Mouse (Mus musculus): ENCODE measurements around the gene Hdc. TPM values are rescaled to one million over a fixed set of nuclear protein-coding genes. Genes with fewer than 3 reads are reported as not detected.

The Hdc gene
- 1.2 and 2.0 TPM in 2 replicates for polyA plus RNA-seq (2014; fragmentation: Nextera tagmentation; extraction: Ambion mirVana)

DNA sequence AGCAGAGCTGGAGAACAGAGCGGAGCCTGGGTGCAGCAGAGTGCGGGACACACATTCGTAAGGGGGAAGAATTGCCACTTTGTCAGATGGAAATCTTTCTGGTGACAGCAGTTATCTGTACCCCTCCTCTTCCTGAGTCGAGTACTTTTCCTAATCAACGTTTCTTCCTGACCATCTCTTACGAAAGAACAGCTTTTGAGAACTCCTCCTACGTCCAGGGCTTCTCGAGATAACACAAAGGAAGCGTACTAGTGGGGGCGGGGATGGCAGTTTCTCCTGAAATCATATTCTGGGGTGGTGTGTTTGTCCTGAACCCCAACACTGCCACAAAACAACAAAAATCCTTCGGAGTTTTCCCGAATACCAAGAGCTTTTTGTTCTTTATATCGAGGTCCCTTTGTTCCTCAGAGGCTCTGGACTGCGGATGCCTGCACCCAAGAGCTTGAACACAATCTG, at the start of gene Hdc:
Gene Hdc, minus strand, starts transcription at position 51 of the 456 bp plus-strand sequence.
- H3K27ac ChIP-seq (ENCODE audit: low read length), result no peak within 1 kb of the TSS
- H3K4me1 ChIP-seq (ENCODE audit: control insufficient read depth, insufficient read depth, low read length), result no peaks in the 10 kb centered on the region
- no peaks in the 10 kb centered on the region for H3K36me3 ChIP-seq (ENCODE audit: control insufficient read depth, insufficient read depth, low read length)
- no peaks in the 10 kb centered on the region for H3K9me3 ChIP-seq (ENCODE audit: control insufficient read depth, low read depth, low read length)
- no peak within 1 kb of the TSS for H3K4me3 ChIP-seq (ENCODE audit: low read depth, low read length)
- no peak within 1 kb of the TSS for H3K9ac ChIP-seq (replicated peaks; ENCODE audit: low read depth, low read length)
- 65% methylated on average over 14 of the region's 14 CpGs for WGBS
- ATAC-seq (ENCODE audit: insufficient number of reproducible peaks, insufficient read depth, low FRiP score, low read depth), result no peak
- no peaks in the 10 kb centered on the region for H3K27me3 ChIP-seq (ENCODE audit: control insufficient read depth, insufficient read depth, low read length)
- H3K4me2 ChIP-seq (replicated peaks; ENCODE audit: low read depth, low read length), result no peak within 1 kb of the TSS

DNA sequence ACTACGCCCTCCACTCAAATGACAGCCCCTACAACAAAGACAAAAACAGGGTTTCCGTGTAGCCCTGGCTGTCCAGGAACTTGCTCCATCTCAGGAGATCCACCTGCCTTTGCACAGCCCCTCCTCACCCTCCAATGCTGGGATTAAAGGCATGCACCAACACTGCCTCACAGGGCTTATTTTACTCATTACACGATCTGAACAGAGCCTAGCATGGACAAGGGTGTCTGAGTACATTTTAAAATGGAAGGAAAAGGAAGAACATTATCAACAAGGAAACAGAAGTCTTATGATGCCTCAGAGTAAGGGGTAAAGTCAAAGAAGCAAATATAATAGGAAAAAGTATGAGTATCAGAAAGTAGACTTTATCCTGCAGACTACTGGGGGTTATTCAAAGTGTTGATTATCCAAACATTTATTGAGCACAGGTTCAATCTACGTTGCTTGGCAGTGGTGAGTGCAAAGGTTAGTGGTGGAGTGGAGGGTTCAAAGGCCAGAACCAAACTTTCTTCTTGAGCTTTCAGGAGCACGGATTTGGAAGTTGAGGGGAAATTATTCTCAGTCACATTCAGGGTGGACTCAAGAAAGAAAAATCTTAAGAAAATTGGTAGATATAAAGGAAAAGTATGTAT, 49.6 kb upstream of the Hdc start:
- Histone ChIP-seq H3K4me3 (ENCODE audit: low read depth, low read length) (no peak overlapping the region), H3K27ac (ENCODE audit: low read length) (no peak overlapping the region)

DNA sequence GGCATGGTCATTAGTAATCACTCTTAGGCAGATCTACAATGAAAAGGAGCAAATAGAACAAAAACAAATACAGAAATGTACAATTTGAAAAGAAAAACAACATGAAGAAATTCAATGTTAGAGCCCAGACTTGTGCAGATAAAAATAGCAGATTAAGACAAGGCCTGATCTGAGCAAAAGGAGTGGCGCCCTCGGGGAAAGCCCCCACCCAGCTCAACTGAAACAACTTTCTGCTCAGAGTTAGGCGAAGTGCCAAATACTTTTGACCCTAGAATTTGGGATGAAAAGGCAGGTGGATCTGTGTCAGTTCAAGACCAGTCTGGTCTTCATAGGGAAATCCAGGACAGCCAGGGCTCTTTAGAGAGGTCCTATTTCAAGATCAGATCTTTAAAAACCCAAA, 46.9 kb upstream of the Hdc start:
- Histone ChIP-seq H3K4me3 (ENCODE audit: low read depth, low read length) (no peak overlapping the region), H3K36me3 (ENCODE audit: control insufficient read depth, insufficient read depth, low read length) (no peaks in the 10 kb centered on the region), H3K9me3 (ENCODE audit: control insufficient read depth, low read depth, low read length) (no peaks in the 10 kb centered on the region), H3K27me3 (ENCODE audit: control insufficient read depth, insufficient read depth, low read length) (no peaks in the 10 kb centered on the region), H3K27ac (ENCODE audit: low read length) (no peak overlapping the region), H3K9ac (replicated peaks; ENCODE audit: low read depth, low read length) (no peak overlapping the region), H3K4me1 (ENCODE audit: control insufficient read depth, insufficient read depth, low read length) (no peaks in the 10 kb centered on the region), H3K4me2 (replicated peaks; ENCODE audit: low read depth, low read length) (no peak overlapping the region)
- WGBS, result 91% methylated on average over 3 of the region's 3 CpGs
- no peak for ATAC-seq (ENCODE audit: insufficient number of reproducible peaks, insufficient read depth, low FRiP score, low read depth)

More for the DNA sequence above, 49.6 kb upstream of the Hdc start:
- Histone ChIP-seq H3K36me3 (ENCODE audit: control insufficient read depth, insufficient read depth, low read length) (no peaks in the 10 kb centered on the region), H3K4me1 (ENCODE audit: control insufficient read depth, insufficient read depth, low read length) (peaks cover 12% of the 10 kb centered on the region), H3K27me3 (ENCODE audit: control insufficient read depth, insufficient read depth, low read length) (no peaks in the 10 kb centered on the region), H3K4me2 (replicated peaks; ENCODE audit: low read depth, low read length) (no peak overlapping the region), H3K9ac (replicated peaks; ENCODE audit: low read depth, low read length) (no peak overlapping the region), H3K9me3 (ENCODE audit: control insufficient read depth, low read depth, low read length) (no peaks in the 10 kb centered on the region)
- 84% methylated on average over 5 of the region's 5 CpGs for WGBS
- ATAC-seq (ENCODE audit: insufficient number of reproducible peaks, insufficient read depth, low FRiP score, low read depth), result no peak

DNA sequence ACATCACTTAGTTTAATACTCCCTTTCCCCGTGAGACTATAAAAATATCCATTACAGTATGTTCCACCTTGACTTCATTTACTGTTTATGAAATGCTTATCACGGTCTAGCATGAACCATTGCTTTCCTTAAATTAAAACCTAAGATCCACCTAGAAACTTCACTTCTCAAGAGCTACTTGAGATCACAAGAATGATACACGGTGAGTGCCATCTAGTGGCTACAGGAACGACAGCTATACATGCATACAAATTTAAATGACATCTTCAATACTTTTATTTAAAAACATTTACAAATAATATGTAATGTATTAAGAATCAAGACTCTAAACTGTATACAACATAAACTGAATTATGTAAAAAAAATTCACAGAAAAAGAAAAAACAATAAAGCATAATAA, 44.4 kb upstream of the Hdc start:
- H3K4me2 ChIP-seq (replicated peaks; ENCODE audit: low read depth, low read length), result no peak overlapping the region
- no peak overlapping the region for H3K27ac ChIP-seq (ENCODE audit: low read length)
- H3K9ac ChIP-seq (replicated peaks; ENCODE audit: low read depth, low read length), result no peak overlapping the region
- no peaks in the 10 kb centered on the region for H3K36me3 ChIP-seq (ENCODE audit: control insufficient read depth, insufficient read depth, low read length)
- no peak for ATAC-seq (ENCODE audit: insufficient number of reproducible peaks, insufficient read depth, low FRiP score, low read depth)
- H3K27me3 ChIP-seq (ENCODE audit: control insufficient read depth, insufficient read depth, low read length), result no peaks in the 10 kb centered on the region
- H3K9me3 ChIP-seq (ENCODE audit: control insufficient read depth, low read depth, low read length), result no peaks in the 10 kb centered on the region
- H3K4me1 ChIP-seq (ENCODE audit: control insufficient read depth, insufficient read depth, low read length), result no peaks in the 10 kb centered on the region
- 55% methylated on average over 4 of the region's 4 CpGs for WGBS
- no peak overlapping the region for H3K4me3 ChIP-seq (ENCODE audit: low read depth, low read length)

DNA sequence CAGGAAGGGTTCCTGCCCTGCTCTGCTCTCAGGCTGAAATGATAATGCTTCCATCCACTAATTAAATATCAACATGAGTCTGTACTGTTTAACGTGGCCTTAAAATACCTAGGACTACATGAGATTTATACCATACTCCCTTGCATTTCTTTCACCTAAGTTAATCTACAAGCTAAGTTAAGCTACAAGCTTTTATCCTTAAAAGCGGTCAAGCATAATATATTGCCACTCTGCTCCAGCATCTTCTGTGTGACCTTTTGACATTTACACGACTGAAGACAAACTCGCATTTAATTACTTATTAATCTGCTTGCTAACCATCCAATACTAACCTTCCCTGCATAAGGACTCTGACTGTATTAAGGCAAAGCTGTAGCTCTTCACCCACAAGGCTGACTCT, 33.8 kb upstream of the Hdc start:
- no peaks in the 10 kb centered on the region for H3K4me1 ChIP-seq (ENCODE audit: control insufficient read depth, insufficient read depth, low read length)
- no peak overlapping the region for H3K27ac ChIP-seq (ENCODE audit: low read length)
- no peaks in the 10 kb centered on the region for H3K9me3 ChIP-seq (ENCODE audit: control insufficient read depth, low read depth, low read length)
- peaks cover 29% of the 10 kb centered on the region for H3K36me3 ChIP-seq (ENCODE audit: control insufficient read depth, insufficient read depth, low read length)
- no peak overlapping the region for H3K9ac ChIP-seq (replicated peaks; ENCODE audit: low read depth, low read length)
- no peak overlapping the region for H3K4me3 ChIP-seq (ENCODE audit: low read depth, low read length)
- no peak overlapping the region for H3K4me2 ChIP-seq (replicated peaks; ENCODE audit: low read depth, low read length)
- no peaks in the 10 kb centered on the region for H3K27me3 ChIP-seq (ENCODE audit: control insufficient read depth, insufficient read depth, low read length)
- WGBS, result 81% methylated on average over 4 of the region's 4 CpGs
- ATAC-seq (ENCODE audit: insufficient number of reproducible peaks, insufficient read depth, low FRiP score, low read depth), result no peak

DNA sequence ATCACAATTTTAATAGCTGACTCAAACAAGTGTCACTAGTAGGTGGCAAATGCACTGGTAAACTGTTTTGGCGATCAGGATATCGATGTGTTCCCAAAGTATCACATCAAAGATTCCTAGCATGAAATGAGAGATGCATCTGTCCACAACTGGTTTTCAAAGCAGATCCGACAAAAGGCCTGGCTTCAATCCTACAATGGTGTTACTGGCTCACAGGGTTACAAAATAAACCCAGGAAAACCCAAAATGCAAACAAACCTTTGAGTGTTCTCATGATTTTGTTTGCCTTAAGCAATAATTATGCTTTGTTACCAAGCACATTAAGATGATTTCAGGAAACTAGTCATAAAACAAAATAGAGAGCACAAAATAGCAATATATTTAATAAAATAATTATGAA, 28.7 kb upstream of the Hdc start:
- no peaks in the 10 kb centered on the region for H3K4me1 ChIP-seq (ENCODE audit: control insufficient read depth, insufficient read depth, low read length)
- ATAC-seq (ENCODE audit: insufficient number of reproducible peaks, insufficient read depth, low FRiP score, low read depth), result no peak
- H3K4me3 ChIP-seq (ENCODE audit: low read depth, low read length), result no peak overlapping the region
- no peak overlapping the region for H3K27ac ChIP-seq (ENCODE audit: low read length)
- H3K36me3 ChIP-seq (ENCODE audit: control insufficient read depth, insufficient read depth, low read length), result peaks cover 45% of the 10 kb centered on the region
- H3K4me2 ChIP-seq (replicated peaks; ENCODE audit: low read depth, low read length), result no peak overlapping the region
- H3K27me3 ChIP-seq (ENCODE audit: control insufficient read depth, insufficient read depth, low read length), result no peaks in the 10 kb centered on the region
- no peak overlapping the region for H3K9ac ChIP-seq (replicated peaks; ENCODE audit: low read depth, low read length)
- whole genome bisulfite sequencing, result 91% methylated on average over 3 of the region's 3 CpGs
- H3K9me3 ChIP-seq (ENCODE audit: control insufficient read depth, low read depth, low read length), result no peaks in the 10 kb centered on the region

DNA sequence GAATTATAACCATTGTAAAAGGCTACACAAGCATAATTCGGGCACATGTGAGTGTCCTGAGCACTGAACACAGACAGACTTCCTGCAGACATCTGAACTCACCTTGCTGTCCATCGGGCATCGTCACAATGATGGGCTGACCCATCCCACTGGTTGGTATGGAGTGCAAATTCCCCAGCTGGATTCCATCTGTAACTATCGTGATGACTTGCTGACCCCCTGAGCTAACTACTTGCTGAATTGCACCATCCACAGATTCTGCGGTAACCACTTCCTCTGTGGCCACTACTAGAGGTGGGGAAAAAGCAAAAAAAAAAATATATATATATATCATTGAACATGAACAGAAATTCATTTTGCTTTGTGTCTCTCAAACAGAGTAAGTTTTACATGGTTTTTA, 27.4 kb upstream of the Hdc start:
- Histone ChIP-seq H3K27ac (ENCODE audit: low read length) (no peak overlapping the region), H3K4me2 (replicated peaks; ENCODE audit: low read depth, low read length) (no peak overlapping the region), H3K4me3 (ENCODE audit: low read depth, low read length) (no peak overlapping the region), H3K9me3 (ENCODE audit: control insufficient read depth, low read depth, low read length) (no peaks in the 10 kb centered on the region), H3K36me3 (ENCODE audit: control insufficient read depth, insufficient read depth, low read length) (peaks cover 44% of the 10 kb centered on the region), H3K27me3 (ENCODE audit: control insufficient read depth, insufficient read depth, low read length) (no peaks in the 10 kb centered on the region), H3K4me1 (ENCODE audit: control insufficient read depth, insufficient read depth, low read length) (no peaks in the 10 kb centered on the region), H3K9ac (replicated peaks; ENCODE audit: low read depth, low read length) (no peak overlapping the region)
- no peak for ATAC-seq (ENCODE audit: insufficient number of reproducible peaks, insufficient read depth, low FRiP score, low read depth)
- 92% methylated on average over 5 of the region's 5 CpGs for WGBS

DNA sequence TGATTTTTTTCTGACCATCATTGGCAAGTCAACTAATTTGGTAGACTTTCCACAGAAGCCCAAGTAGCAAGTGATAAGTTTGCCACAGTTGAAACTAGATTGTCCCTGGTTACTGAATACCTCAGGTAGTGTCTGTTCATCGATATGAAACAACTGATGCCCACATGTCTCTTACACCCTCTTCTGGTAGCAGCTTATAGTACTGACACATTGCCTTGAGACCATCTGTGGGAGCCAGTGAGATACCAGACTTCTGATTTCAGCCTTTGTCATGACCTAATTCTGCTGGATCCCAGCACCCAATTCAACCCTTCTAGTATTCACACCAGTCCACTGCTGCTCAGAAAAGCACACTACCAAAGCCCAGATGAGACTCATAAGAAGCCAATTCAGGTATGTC, 25.7 kb upstream of the Hdc start:
- no peak for ATAC-seq (ENCODE audit: insufficient number of reproducible peaks, insufficient read depth, low FRiP score, low read depth)
- Histone ChIP-seq H3K27ac (ENCODE audit: low read length) (no peak overlapping the region), H3K9ac (replicated peaks; ENCODE audit: low read depth, low read length) (no peak overlapping the region), H3K4me2 (replicated peaks; ENCODE audit: low read depth, low read length) (no peak overlapping the region), H3K36me3 (ENCODE audit: control insufficient read depth, insufficient read depth, low read length) (peaks cover 44% of the 10 kb centered on the region), H3K27me3 (ENCODE audit: control insufficient read depth, insufficient read depth, low read length) (no peaks in the 10 kb centered on the region), H3K4me3 (ENCODE audit: low read depth, low read length) (no peak overlapping the region), H3K9me3 (ENCODE audit: control insufficient read depth, low read depth, low read length) (no peaks in the 10 kb centered on the region), H3K4me1 (ENCODE audit: control insufficient read depth, insufficient read depth, low read length) (no peaks in the 10 kb centered on the region)
- 93% methylated on average over 1 of the region's 1 CpGs for WGBS

DNA sequence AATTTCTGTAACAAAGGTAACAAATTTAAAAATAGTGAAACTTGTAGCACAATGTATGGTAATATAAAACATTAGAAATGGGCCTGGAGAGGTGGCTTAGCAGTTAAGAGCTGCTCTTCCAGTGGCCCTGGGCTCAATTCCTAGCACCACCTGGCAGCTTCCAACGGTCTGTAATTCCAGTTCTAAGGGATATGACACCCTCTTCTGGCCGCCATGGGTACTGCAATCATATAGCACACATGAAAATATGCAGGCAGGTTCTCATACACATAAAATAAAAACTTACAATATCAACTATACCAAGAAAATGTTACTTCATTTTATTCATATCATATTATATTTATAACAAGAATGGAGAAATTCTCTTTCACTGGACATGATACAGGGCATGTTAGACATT, 21.2 kb upstream of the Hdc start:
- 85% methylated on average over 2 of the region's 2 CpGs for WGBS

More for the DNA sequence above, 21.2 kb upstream of the Hdc start:
- Histone ChIP-seq H3K36me3 (ENCODE audit: control insufficient read depth, insufficient read depth, low read length) (peaks cover 26% of the 10 kb centered on the region), H3K4me2 (replicated peaks; ENCODE audit: low read depth, low read length) (no peak overlapping the region), H3K4me1 (ENCODE audit: control insufficient read depth, insufficient read depth, low read length) (no peaks in the 10 kb centered on the region), H3K9ac (replicated peaks; ENCODE audit: low read depth, low read length) (no peak overlapping the region), H3K27ac (ENCODE audit: low read length) (no peak overlapping the region), H3K27me3 (ENCODE audit: control insufficient read depth, insufficient read depth, low read length) (no peaks in the 10 kb centered on the region), H3K9me3 (ENCODE audit: control insufficient read depth, low read depth, low read length) (no peaks in the 10 kb centered on the region), H3K4me3 (ENCODE audit: low read depth, low read length) (no peak overlapping the region)
- no peak for ATAC-seq (ENCODE audit: insufficient number of reproducible peaks, insufficient read depth, low FRiP score, low read depth)

Measured in stomach, embryonic 14.5 days (tissue).